Mouse (Mus musculus) embryonic facial prominence, embryonic 13.5 days (tissue): Measurements from ENCODE around the gene Rab1b. TPM values are rescaled to one million over a fixed set of nuclear protein-coding genes. Genes with fewer than 3 reads are reported as not detected.

ENCODE experiments used
- ATAC-seq: fragments of 200-750 bp; cut with Nextera tagmentation; 2 replicates; pipeline ENCODE4 v1.8.0; 2017; ENCODE audit warnings: low read depth; ENCODE audit not compliant: insufficient number of reproducible peaks, insufficient read depth, low FRiP score, low TSS enrichment
- H3K27ac ChIP-seq: fragments of 300-500 bp; sonication (generic); 2 replicates; pipeline ENCODE4 v1.5.1; 2015; ENCODE audit warnings: moderate library complexity, mild to moderate bottlenecking, inconsistent platforms
- H3K27me3 ChIP-seq: fragments of 300-500 bp; sonication (generic); 2 replicates; pipeline ENCODE4 v1.6.1; 2015; ENCODE audit warnings: mild to moderate bottlenecking, inconsistent platforms
- H3K36me3 ChIP-seq: fragments of 300-500 bp; sonication (generic); 2 replicates; pipeline ENCODE4 v1.6.1; 2015; ENCODE audit warnings: mild to moderate bottlenecking, inconsistent platforms
- H3K4me1 ChIP-seq: fragments of 300-500 bp; sonication (generic); 2 replicates; pipeline ENCODE4 v1.6.1; 2015; ENCODE audit warnings: inconsistent platforms
- H3K4me2 ChIP-seq: fragments of 300-500 bp; sonication (generic); 2 replicates; pipeline ENCODE4 v1.6.1; 2015; ENCODE audit warnings: moderate library complexity, mild to moderate bottlenecking, inconsistent platforms
- H3K4me3 ChIP-seq: fragments of 300-500 bp; sonication (generic); 2 replicates; pipeline ENCODE4 v1.5.1; 2015; ENCODE audit warnings: mild to moderate bottlenecking, inconsistent platforms
- H3K9ac ChIP-seq: fragments of 300-500 bp; sonication (generic); 2 replicates; pipeline ENCODE4 v1.6.1; 2015; ENCODE audit warnings: mild to moderate bottlenecking, inconsistent platforms
- H3K9me3 ChIP-seq: fragments of 300-500 bp; sonication (generic); 2 replicates; pipeline ENCODE4 v1.6.1; 2016; ENCODE audit warnings: inconsistent platforms
- WGBS: fragments of 180-500 bp; shearing (Covaris S2); methylation state at CpG from one replicate; pipeline ENCODE4 v1.1.7; 2015; ENCODE audit warnings: mixed read lengths; 5-methylcytosine and 5-hydroxymethylcytosine counted together
- polyA plus RNA-seq: library from polyadenylated mRNA; unstranded; fragments of >200 nt; fragmentation: Nextera tagmentation; extraction: Ambion mirVana; gene quantifications from 2 replicates; pipeline ENCODE4 v1.2.1, GENCODE M21; 2015

The Rab1b gene
- polyA plus RNA-seq, 1 experiment from 2014 or later, result 262 TPM

GRCm38 (mm10) chr19:5118384-5118698 is 11.5 kb upstream of the Rab1b start, which contains the start of gene Klc2:
Gene Klc2 (minus strand): TSS chr19:5118560.
- Histone ChIP-seq H3K36me3 (peaks cover 20% of the 10 kb centered on the region), H3K4me2 (peak within 1 kb of the TSS; percentile 88), H3K27me3 (no peaks in the 10 kb centered on the region), H3K9me3 (no peaks in the 10 kb centered on the region), H3K4me3 (peak within 1 kb of the TSS; percentile 78), H3K9ac (peak within 1 kb of the TSS; percentile 87), H3K4me1 (peaks cover 18% of the 10 kb centered on the region), H3K27ac (peak within 1 kb of the TSS; percentile 93)
- WGBS, result under 1% methylated on average over 18 of the region's 18 CpGs
- ATAC-seq, result peak; percentile 22; the same call in 1 of the 2 replicates

GRCm38 (mm10) chr19:5117494-5118383 is 10.9 kb upstream of the Rab1b start:
- Histone ChIP-seq H3K9me3 (no peaks in the 10 kb centered on the region), H3K36me3 (peaks cover 26% of the 10 kb centered on the region), H3K4me2 (peak overlapping the region; percentile 88), H3K4me3 (peak overlapping the region; percentile 78), H3K27ac (peak overlapping the region; percentile 93), H3K4me1 (peaks cover 18% of the 10 kb centered on the region), H3K9ac (peak overlapping the region; percentile 87), H3K27me3 (no peaks in the 10 kb centered on the region)
- ATAC-seq, result peak; percentile 86
- under 1% methylated on average over 83 of the region's 83 CpGs for WGBS

- Histone ChIP-seq H3K27me3 (no peaks in the 10 kb centered on the region), H3K4me2 (no peak overlapping the region), H3K4me3 (no peak overlapping the region), H3K9me3 (no peaks in the 10 kb centered on the region), H3K36me3 (peaks cover 65% of the 10 kb centered on the region), H3K9ac (0 out of 2 replicates have a peak overlapping the region, but pooled peaks have one; percentile 16), H3K27ac (no peak overlapping the region), H3K4me1 (peaks cover 14% of the 10 kb centered on the region)
- ATAC-seq, result no peak
- WGBS, result 88% methylated on average over 7 of the region's 7 CpGs
Measured at GRCm38 (mm10) chr19:5113783-5114182, 6.9 kb upstream of the Rab1b start.

GRCm38 (mm10) chr19:5109659-5110453 is 3.0 kb upstream of the Rab1b start:
- ATAC-seq, result no peak

GRCm38 (mm10) chr19:5108702-5109101 is 1.8 kb upstream of the Rab1b start:
- Histone ChIP-seq H3K4me2 (no peak overlapping the region), H3K9ac (peak overlapping the region; percentile 33; the same call in 1 of the 2 replicates), H3K27me3 (no peaks in the 10 kb centered on the region), H3K4me1 (peaks cover 23% of the 10 kb centered on the region), H3K9me3 (no peaks in the 10 kb centered on the region), H3K36me3 (peaks cover 69% of the 10 kb centered on the region), H3K4me3 (no peak overlapping the region), H3K27ac (no peak overlapping the region)
- 39% methylated on average over 4 of the region's 4 CpGs for WGBS
- no peak for ATAC-seq

More at GRCm38 (mm10) chr19:5109659-5110453, 3.0 kb upstream of the Rab1b start:
- H3K27me3 ChIP-seq, result no peaks in the 10 kb centered on the region
- no peak overlapping the region for H3K27ac ChIP-seq
- no peak overlapping the region for H3K4me2 ChIP-seq
- H3K9ac ChIP-seq, result no peak overlapping the region
- peaks cover 20% of the 10 kb centered on the region for H3K4me1 ChIP-seq
- H3K4me3 ChIP-seq, result no peak overlapping the region
- WGBS, result 73% methylated on average over 19 of the region's 19 CpGs
- no peaks in the 10 kb centered on the region for H3K9me3 ChIP-seq
- H3K36me3 ChIP-seq, result peaks cover 68% of the 10 kb centered on the region

- Histone ChIP-seq H3K4me2 (no peak overlapping the region), H3K4me1 (peaks cover 23% of the 10 kb centered on the region), H3K4me3 (no peak overlapping the region), H3K27me3 (no peaks in the 10 kb centered on the region), H3K9ac (no peak overlapping the region), H3K9me3 (no peaks in the 10 kb centered on the region), H3K27ac (no peak overlapping the region), H3K36me3 (peaks cover 69% of the 10 kb centered on the region)
- no peak for ATAC-seq
- 34% methylated on average over 5 of the region's 5 CpGs for WGBS
Measured at GRCm38 (mm10) chr19:5108271-5108575, 1.4 kb upstream of the Rab1b start.

GRCm38 (mm10) chr19:5107556-5108270 is 841 bp upstream of the Rab1b start:
- Histone ChIP-seq H3K4me3 (0 out of 2 replicates have a peak overlapping the region, but pooled peaks have one; percentile 82), H3K36me3 (peaks cover 69% of the 10 kb centered on the region), H3K4me1 (peaks cover 23% of the 10 kb centered on the region), H3K4me2 (no peak overlapping the region), H3K27ac (peak overlapping the region; percentile 95; the same call in 1 of the 2 replicates), H3K27me3 (no peaks in the 10 kb centered on the region), H3K9ac (0 out of 2 replicates have a peak overlapping the region, but pooled peaks have one; percentile 51), H3K9me3 (no peaks in the 10 kb centered on the region)
- ATAC-seq, result no peak
- 71% methylated on average over 18 of the region's 18 CpGs for WGBS

- Histone ChIP-seq H3K27ac (peak overlapping the region; percentile 95), H3K4me2 (peak overlapping the region; percentile 89), H3K9me3 (no peaks in the 10 kb centered on the region), H3K27me3 (no peaks in the 10 kb centered on the region), H3K9ac (peak overlapping the region; percentile 92), H3K36me3 (peaks cover 70% of the 10 kb centered on the region), H3K4me1 (peaks cover 23% of the 10 kb centered on the region), H3K4me3 (peak overlapping the region; percentile 82)
- ATAC-seq, result no peak
- 14% methylated on average over 9 of the region's 9 CpGs for WGBS
Measured at GRCm38 (mm10) chr19:5106074-5106473, 798 bp downstream of the Rab1b start.

- Histone ChIP-seq H3K9me3 (no peaks in the 10 kb centered on the region), H3K27me3 (no peaks in the 10 kb centered on the region), H3K36me3 (peaks cover 44% of the 10 kb centered on the region), H3K4me3 (peak within 1 kb of the TSS; percentile 79), H3K4me1 (peaks cover 61% of the 10 kb centered on the region), H3K9ac (peak within 1 kb of the TSS; percentile 94), H3K27ac (peak within 1 kb of the TSS; percentile 75), H3K4me2 (peak within 1 kb of the TSS; percentile 91)
- WGBS, result 2% methylated on average over 38 of the region's 48 CpGs
- ATAC-seq, result peak; percentile 50; the same call in 1 of the 2 replicates
Measured at GRCm38 (mm10) chr19:5098363-5099143, 8.3 kb downstream of the Rab1b start, which contains the start of gene Cnih2. Gene Cnih2 (minus strand): TSS chr19:5098521.

- peak overlapping the region; percentile 94 for H3K9ac ChIP-seq
- ATAC-seq, result peak; percentile 11; the same call in 1 of the 2 replicates
- peaks cover 64% of the 10 kb centered on the region for H3K4me1 ChIP-seq
- H3K27ac ChIP-seq, result peak overlapping the region; percentile 75
- WGBS, result 3% methylated on average over 29 of the region's 31 CpGs
- peaks cover 44% of the 10 kb centered on the region for H3K36me3 ChIP-seq
- no peaks in the 10 kb centered on the region for H3K27me3 ChIP-seq
- no peaks in the 10 kb centered on the region for H3K9me3 ChIP-seq
- peak overlapping the region; percentile 79 for H3K4me3 ChIP-seq
- H3K4me2 ChIP-seq, result peak overlapping the region; percentile 91
Measured at GRCm38 (mm10) chr19:5097521-5098362, 9.1 kb downstream of the Rab1b start.
